Mouse (Mus musculus) CD4-positive, CD25-positive, alpha-beta regulatory T cell, adult 4 months (primary cell): ENCODE results near the gene Nop58. TPM values are rescaled to one million over a fixed set of nuclear protein-coding genes. Genes with fewer than 3 reads are reported as not detected.
"Not testable (repeated sequence)": the region's sequence is repeated elsewhere in the genome, so short reads cannot be mapped to it uniquely, and the experiment has no call there.

Experiments used
- ATAC-seq: one replicate; pipeline ENCODE4 v1.8.0; 2017
- polyA plus RNA-seq, 2 experiments: library from polyadenylated mRNA; unstranded; fragments of 100-300 nt; shearing (Covaris generic); gene quantifications; one replicate each; pipeline ENCODE4 v1.2.1; 2017

Nop58 gene
- polyA plus RNA-seq, 2 experiments from 2014 or later = 181 to 197 TPM

DNA sequence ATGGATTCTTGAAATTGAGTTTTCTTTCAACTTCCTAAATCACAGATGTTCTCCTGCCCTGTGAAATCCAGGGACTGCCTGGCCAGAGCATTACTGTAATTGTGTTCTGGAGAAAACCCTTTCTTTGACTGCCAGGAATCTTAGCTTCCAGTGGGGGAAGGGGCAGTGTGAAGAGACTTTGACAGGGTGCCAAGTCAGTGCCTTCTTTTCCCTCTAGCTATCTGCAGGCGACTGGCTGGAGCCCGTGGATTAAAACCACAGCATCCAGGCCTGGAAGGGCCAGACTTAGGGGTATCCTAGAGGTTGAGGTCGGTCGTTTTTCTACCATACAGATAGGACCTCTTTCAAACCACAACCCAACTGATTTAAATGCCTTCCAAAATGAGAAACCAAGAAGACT lies 40.9 kb downstream of the Nop58 start:
- no peak for ATAC-seq

DNA sequence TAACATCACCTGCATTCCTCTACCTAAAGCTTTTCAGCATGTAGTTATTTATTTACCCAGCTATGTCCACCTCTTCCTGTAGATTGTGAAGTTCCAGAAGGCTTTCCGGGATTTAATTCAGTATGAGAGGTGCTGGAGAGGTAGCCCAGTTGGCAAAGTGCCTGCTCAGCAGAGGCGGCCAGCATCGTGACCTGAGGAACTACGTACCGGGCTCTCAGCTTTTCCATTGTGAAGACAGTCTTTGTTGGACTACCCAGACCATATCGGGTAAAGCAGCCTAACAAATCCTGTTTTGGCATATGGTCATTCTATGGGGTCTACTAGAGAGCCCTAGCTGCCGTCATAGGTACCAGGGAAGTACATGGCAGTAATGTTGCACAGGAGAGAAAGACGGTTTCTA lies 45.3 kb downstream of the Nop58 start:
- no peak for ATAC-seq

DNA sequence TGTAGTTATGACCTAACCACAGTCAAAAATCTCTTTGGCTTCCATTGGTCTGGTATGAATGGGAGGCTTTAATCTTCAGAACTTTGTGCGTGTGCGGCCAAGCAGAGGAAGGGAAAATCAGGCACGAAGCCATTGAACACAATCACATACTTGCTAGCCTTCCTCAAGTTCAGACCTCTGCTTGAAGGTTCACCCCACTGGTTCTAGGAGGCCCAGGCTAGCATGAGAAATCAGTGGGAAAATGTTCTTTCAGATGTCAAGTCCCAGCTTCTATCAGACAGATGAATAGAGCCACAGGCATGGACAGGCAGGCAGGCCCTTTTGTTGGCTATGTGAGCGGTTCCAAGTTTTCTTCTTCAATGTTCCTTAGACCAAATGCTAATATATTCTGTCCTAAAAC lies 46.0 kb downstream of the Nop58 start:
- no peak for ATAC-seq

DNA sequence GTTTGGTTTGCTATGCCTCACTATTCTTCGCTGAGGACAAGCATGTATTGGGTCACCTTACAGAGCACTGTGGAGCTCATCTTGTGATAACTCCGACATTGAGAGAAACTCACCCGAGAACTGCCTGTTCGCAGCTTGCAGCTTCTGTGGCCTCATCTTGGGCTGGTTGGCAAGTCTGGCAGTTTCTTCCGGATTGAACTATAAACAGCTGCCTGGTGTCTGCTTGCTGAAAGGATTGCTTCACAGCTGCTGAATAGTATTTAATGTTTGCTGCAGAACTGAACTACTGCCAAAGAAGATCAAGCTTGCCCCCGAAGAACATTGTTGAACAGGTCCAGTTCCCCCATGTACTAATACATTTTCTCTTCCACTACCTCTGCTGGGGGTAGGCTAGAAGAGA lies 49.3 kb downstream of the Nop58 start:
- no peak for ATAC-seq

DNA sequence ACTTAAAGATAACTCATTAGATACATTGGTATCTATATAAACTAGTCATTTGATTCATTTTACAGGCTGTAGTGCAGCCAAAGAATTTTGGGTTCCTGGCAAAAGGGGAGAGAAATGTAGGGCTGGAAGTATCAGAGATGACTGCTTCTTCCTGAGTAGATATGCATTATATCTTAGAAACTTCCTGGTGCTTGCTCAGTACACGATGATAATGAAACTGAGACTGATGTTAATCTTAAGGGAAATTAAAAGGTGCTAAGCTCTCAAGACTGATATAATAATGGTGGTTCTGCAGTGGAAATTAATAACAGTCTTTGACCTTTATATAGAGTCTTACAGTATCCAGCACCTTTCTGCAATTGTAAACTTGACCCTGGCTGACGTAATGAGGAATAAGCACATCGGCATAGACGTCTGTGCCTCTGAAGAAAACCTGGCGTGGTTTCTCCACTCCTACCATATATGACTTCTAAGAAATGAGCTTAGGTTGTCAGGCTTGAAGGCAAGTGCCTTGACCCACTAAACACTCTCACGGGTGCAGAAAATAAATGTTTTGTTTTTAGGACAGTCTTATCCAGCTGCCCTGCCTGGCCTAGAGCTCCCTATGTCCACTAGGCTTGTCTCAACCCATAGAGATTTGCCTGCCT lies 54.1 kb downstream of the Nop58 start:
- peak; percentile 57 for ATAC-seq

DNA sequence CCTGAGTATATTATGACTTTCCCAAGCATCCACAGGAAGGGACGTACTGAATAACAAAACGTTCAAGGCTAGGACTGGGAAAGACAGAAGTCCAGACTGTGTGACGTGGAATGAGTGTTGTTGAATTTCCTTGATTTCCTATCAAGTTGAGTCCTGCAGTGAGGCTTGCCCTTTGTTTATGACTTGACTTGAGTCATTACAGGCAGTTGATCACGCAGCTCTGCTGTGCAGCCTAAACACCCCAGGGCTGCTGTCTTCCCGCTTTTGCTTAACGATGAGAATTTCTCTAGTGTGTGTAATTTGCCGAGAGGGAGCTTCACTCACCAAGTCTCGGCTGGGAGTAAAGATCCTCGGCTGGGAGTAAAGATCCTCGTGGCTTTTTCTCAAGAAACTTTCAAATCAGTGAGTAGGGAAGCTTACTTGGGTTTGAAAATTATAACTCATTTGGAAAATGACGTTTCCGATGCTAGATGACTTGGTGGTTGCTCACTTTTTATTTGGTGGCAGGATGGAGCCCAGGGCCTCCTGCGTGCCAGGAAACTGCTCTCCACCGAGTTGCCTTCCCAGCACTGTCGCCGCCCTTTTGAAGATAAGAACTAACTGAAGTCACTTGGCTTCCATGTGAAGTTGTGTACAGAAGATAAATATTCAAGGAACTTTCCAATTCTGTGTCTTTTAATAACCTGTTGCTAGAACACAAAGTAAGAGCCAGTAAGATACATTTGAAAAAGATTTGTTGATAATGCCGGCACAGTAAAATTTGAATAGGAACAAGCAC lies 55.0 kb downstream of the Nop58 start:
- ATAC-seq = no peak

DNA sequence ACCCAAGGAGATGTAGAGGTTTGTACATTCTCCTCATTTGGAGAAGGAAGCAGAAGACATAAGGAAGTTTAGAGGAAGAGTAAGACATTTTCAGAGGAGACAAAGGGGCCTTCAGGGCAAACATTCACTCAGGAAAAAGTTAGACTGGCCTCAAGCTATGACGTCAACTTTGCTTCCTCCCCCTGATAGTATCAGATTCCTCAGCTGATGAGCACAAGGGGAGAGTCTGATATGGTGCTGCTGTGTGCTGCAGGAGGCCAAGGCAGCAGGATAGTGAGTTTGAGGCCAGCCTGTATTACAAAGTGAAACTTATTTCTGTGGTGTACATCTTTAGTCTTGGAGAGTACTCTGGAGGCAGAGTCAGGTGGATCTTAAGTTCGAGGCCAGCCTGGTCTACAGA lies 64.3 kb downstream of the Nop58 start:
- ATAC-seq = no peak

DNA sequence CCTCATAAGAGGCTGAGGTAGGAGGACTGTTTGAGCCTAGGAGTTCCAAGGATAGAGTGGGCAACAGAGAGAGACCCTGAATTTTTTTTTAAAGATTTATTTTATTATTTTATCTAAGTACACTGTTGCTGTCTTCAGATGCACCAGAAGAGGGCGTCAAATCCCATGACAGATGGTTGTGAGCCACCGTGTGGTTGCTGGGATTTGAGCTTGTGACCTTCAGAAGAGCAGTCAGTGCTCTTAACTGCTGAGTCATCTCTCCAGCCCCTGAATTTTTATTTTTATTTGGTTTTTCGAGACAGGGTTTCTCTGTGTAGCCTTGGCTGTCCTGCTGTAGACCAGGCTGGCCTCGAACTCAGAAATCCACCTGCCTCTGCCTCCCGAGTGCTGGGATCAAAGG lies 65.0 kb downstream of the Nop58 start:
- not testable (repeated sequence) for ATAC-seq

DNA sequence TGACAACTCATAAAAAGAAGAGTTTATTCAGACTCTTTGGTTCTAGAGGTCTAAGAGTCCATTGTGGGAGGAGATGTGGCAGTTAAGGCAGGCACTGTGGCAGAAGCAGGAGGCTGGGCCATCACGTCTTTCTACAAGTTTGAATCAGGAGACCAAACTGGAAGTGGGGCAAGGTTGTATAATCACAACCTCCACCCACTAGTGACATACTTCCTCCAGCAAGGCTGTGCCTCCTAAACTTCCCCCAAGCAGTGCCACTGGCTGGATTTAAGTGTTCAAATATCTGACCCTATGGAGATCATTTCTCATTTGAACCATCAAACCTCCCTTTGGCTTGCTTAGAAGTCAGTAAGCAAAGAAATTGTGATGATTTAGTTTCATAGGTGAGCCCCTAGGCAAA lies 70.5 kb downstream of the Nop58 start:
- no peak for ATAC-seq

DNA sequence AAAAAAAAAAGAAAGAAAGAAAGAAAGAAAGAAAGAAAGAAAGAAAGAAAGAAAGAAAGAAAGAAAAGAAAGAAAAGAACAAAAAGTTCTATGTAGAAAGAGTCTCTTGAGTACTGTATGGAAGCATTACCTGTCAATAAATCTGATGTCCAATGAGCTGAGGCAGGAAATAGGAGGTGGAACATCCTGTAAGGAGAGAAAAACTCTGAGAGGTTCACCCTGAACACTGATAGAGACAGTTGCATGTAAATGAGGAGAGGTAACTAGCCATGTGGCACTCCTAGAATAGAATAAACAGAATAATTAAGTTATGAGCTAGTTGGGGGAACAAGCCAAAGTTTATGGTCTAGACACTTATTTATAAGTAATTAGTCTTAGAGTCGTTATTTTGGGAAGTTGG lies 73.6 kb downstream of the Nop58 start:
- no peak for ATAC-seq

DNA sequence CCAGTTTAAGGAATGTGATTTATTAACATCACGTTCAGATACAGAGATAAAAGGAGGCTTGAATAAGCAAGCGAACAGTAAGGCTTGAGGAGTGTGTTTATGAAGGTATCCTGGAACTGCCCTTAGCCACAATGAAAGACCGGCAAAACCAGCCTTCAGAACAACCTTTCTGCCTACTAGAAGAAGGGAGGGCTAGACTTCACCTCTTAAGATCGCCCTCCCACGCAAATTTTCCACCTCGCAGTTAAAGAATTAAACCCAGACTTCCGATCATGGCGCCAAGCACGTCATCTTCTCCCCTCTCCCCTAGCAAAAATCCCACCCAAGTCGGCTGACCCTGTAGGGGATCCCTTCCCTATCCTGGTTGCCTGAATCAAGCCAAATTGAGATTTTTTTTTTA lies 77.4 kb downstream of the Nop58 start:
- ATAC-seq = peak; percentile 51

DNA sequence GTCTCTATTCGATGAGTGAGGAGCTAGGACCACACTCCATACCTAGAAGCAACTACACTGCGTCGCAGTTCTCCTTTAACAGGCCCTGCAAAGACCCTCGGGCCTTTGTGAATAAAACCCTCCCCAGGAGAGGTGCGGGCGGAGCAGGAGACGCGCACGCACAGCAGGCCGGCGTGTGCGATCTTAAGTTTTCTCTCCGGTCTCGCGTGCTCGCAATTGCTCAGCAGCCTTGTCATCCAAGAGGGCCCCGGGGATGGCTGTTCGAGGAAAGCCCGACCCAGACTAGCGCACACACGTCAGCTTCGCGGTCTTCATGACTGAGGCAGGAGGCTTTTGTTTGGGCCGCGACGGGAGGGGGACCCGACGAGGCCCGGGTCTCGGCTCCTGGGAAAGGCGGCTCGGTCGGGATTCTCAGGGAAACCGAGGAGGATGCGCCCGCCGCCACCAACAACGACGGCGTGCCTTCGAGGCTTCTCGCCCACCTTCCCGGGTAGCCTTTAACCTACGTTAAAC lies 77.9 kb downstream of the Nop58 start:
- peak; percentile 53 for ATAC-seq

DNA sequence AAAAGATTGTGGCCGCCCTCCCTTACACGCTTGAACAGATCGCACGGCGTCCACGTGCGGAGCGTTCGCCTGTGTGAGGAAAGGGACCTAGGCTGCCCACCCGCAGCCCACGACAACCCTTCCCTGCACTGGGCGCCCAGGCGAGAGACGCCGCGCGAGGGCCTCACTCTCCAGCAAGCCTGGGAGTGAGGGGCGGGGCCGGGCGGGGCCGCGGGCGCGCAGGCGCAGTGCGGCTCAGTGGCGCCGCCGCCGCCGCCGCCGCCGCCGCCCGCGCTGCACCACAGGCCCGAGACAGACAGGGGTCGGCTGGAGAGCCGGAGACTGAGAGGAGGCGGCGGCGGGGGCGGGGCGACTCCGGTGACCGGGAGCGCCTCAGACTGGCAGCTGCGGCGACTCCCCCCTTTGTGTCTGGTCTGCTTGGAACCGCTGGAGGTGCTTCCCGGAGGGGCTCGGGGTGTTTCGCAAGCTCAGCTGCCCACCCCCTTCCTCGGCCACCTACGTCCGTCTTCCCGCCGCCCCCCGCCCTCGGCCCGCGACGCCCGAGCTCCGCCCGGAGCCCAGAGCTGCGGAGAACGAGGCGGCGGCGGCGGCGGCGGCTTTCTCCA lies 78.5 kb downstream of the Nop58 start, which contains the start of gene Bmpr2:
Bmpr2 (plus strand) TSS at position 237 of the 605 bp plus-strand sequence.
- peak; percentile 61 for ATAC-seq

DNA sequence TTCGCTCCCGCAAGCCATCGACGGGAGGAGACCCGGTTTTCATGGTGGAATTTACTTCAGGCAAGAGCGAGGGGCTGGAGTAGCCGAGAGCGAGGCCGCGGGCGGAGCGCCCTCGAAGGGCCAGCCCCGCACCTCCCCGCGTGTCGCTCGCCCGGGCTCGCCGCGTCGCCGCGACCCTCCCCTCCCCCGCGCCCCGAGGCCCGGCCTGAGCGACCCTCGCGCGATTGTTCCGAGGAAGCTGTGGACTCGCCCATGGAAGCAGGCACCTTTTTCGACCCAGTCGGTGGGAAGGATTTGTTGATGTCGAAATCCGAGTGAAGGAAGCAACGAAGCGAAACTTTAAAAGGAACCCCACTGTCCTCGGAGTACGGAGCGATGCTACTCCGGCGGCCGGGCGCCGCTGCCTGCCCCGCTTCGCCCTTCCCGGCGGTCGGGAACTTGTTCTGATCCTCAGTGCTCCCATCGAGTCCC lies 79.0 kb downstream of the Nop58 start:
- peak; percentile 8 for ATAC-seq

DNA sequence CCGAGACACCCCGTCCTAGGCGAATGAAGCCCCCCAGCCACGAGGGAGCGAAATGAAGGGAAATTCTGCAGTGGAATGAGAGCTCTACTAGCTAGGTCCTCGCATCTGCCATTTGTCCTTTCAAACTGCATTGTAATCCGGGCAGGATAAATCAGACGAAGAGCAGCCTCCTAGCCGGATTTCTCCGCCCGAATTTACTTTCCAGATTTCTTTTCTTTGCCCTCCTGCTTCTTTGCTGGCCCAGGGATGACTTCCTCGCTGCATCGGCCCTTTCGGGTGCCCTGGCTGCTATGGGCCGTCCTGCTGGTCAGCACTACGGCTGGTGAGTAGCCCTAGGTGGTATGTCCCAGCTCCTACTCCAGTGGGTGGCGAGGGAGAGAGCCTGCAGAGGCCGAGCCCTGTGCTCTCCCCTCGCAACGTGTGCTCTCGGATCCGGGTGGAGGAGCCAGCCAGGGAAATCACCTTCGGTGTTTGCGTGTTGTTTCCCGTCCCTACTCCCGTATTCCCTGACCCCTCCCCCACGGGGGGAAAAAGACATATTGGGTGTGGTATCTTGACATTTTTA lies 79.7 kb downstream of the Nop58 start:
- ATAC-seq = no peak

DNA sequence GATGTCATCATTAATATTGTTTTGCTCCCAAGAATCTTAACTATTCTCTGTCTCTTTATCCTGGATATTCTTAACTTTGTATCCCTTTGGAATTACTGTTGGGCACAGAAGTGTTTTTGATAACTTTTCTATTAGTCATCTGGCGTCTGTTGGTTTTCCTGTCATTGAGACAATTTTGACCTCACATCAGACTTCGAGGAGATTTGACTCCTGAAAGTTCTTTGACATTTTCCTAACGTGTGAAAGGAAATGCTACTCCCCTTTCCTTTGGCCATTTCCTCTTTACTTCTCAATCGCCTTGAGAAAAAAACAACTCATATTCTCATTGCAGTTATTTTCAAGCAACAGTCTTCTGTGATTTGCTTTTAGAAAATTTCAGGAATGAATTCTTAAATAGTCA lies 80.5 kb downstream of the Nop58 start:
- ATAC-seq = no peak

DNA sequence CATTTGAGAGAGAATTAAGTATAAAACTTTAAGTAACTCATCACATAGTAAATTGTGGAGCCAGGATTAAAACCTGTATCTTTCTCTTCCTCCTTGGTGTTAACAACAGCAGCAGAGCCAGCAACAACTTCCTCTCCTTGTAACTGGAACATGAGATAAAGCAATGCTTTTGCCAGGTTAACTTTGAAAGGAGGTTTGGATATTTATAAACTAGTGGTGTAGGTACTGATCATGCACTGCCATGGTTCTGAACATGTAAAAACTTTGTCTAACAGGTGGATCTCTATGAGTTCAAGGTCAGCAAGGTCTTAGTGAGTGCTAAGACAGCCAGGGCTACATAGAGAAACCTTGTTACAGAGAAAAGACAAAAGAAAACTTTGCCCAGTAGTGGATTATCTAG lies 81.9 kb downstream of the Nop58 start:
- no peak for ATAC-seq

Other genes with a start within 250 kb of the Nop58 start
- gene Fzd7, start 202.5 kb upstream of the Nop58 start, polyA plus RNA-seq = not detected
- 1 to 10 TPM; 1.1 to 2.2 TPM for gene Gm973, start 168.7 kb upstream of the Nop58 start, polyA plus RNA-seq
- 100 to 1,000 TPM; 471 to 552 TPM for gene Sumo1, start 14.1 kb upstream of the Nop58 start, polyA plus RNA-seq
- 1 to 10 TPM; 2.6 to 3.0 TPM for gene Bmpr2, start 78.4 kb downstream of the Nop58 start, polyA plus RNA-seq
- gene Fam117b, start 228.0 kb downstream of the Nop58 start, polyA plus RNA-seq = 10 to 100 TPM; 12.1 to 15.4 TPM